Mouse (Mus musculus) naive thymus-derived CD4-positive, alpha-beta T cell, adult 2 months (primary cell): Measurements from ENCODE around the gene Gm17606.

Experiments
- DNase-seq: peaks from one replicate; pipeline ENCODE4 v3.0.0-alpha.2; 2011; ENCODE audit warnings: low read depth

The Gm17606 gene

DNA sequence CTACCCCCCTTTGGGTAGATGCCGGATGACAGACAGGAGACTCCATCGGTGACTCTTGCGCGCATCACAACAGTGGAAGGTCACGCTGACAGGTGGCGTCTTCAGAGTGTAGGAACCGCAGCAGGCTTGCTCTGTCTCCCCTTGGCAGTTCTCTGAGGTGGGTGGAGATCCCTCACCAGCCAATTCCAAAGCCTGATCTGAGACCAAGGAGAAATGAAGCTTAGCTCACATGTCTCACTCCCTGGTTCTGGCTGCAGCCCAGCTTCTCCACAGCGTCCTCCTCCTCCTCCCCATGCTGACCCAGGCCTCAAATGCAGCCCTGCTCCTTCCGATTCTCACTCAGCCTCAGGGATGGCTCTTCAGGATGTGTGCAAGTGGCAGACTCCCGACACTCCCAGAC is 15.8 kb upstream of the Gm17606 start:
- DNase-seq = no peak

DNA sequence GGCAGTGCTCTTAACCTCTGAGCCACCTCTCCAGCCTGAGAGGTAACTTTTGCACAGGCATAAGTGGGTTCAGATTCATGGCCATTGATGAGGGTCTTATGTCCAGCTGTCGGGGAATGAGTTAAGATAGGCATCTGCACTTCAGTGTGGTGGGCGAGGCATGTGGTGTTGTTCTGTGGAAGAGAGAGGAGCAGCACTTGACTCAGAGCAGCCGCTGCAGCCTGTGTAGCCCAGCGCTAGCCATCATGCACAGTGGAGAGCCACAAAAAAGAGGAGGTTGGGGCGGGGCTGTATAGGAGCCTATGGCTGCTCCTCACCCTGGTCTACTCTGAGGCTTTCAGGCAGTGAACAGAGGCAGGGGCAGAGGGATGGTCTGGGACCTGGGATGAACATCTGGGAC is 12.6 kb upstream of the Gm17606 start:
- DNase-seq = no peak

DNA sequence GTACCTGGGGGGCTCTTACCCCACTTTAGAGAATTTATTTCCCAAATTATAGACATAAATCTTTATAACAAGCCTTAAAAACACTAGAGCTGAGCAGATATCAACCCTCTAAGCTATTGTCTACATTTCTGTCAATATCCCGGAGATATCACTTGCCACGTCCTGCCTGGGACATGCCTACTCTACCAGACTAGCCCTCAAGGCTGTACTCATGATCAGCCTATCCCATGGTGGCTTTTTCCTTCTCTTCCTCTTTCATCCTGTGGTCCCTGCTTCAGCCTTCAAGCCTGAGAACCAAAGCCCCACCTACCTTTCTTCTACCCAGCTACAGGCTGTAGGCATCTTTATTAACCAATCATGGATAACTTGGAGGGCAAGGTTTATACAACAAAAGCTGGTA is 11.0 kb upstream of the Gm17606 start:
- no peak for DNase-seq

GRCm38 (mm10) chr14:54630583-54631239 is 10.0 kb upstream of the Gm17606 start:
- DNase-seq = no peak

DNA sequence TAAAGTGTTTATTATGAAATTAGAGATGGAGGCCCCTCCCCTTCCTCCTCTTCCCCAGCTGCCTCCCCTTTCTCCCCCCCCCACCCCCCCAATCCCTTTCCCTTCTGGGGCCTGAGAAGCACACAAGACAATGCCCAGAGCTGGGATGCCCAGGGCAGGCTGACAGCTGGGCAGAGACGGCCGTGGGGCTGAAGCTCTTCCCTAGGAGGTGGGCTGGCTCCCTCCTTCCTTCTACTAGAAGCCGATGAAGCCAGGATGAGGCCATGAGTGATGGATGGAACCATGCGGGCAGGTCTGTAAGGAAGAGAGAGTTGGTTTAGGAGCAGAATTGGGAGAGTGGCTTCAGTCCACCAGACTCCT is 9.5 kb upstream of the Gm17606 start:
- no peak for DNase-seq

GRCm38 (mm10) chr14:54632252-54632651 is 8.5 kb upstream of the Gm17606 start:
- DNase-seq = no peak

- DNase-seq = no peak
Observed at GRCm38 (mm10) chr14:54634182-54634581, 6.6 kb upstream of the Gm17606 start.

DNA sequence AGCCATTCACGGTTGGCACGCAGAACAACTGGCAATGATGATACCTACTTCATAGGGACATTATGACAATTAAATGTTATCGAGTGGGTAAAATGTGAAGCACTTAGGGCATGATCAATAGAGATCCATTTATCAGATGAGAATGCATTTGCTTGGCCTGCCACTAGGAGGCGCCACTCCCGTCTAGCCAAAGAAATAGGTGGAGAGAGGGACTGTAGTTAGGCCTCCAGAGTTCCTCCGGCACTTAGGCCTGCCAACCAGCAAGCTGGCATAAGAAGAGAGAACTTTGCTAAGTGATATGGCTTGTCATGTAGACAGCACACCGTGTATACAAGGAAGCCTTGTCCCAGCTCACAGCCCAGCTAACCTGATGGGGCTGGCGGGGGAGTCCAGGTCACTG is 3.8 kb upstream of the Gm17606 start:
- peak; percentile 82 for DNase-seq

GRCm38 (mm10) chr14:54638210-54638609 is 2.5 kb upstream of the Gm17606 start:
- DNase-seq = no peak

DNA sequence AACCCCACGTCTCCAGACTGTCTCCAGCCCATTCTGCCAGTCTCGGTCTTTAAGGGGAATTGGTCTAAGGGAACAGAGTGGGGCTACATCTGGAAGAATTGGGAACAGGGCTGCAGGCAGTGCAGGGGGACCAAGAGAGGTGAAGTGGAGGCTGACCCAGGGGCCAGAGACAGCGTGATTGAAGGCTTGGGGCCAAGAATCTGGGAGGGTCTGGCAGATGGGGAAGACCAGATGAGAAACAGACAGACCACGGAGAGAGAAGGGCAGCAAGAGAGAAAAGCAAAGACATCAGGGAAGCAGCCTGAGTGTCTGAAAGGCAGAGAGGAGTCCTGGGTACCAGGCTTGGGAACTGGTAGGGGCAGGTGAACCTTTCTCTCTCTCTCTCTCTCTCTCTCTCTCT is 631 bp upstream of the Gm17606 start:
- DNase-seq = peak; percentile 23

GRCm38 (mm10) chr14:54641305-54641969 is 685 bp downstream of the Gm17606 start, which contains the start of gene Cdh24:
Cdh24 (minus strand) TSS chr14:54641364.
- peak; percentile 92 for DNase-seq

DNA sequence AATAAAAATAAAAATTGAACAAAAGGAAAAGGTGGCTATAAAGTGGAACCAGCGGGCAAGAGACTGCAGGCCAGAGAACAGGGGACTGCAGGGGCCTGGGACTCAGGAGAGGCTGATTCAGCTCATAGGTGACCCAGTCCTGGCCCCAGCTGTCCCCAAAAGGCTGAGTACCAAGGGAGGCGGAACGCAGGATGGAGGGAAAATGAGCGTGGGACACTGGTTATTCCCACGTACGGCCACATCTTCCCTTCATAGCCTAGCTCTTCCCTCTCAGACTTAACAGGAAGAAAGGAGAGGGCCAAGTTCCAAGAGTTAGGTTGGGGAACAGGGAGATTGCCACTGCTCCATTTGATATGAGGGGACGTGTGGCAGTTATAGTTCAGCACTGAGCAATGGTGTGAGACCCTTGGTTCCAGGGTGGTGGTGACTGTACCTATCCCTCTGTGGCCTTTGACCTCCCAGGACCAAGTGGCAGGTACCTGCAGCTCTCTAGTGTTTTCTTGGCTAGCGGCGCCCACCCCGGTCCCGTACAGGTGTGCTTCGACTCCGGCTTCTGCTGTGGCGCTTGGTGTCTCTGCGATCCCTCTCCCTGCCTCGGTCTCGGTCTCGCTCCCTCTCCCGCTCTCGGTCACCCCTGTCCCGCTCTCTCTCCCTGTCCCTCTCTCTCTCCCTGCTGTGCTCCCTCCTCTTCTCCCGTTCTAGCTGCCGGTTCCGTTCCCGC is 1.6 kb downstream of the Gm17606 start:
- no peak for DNase-seq

DNA sequence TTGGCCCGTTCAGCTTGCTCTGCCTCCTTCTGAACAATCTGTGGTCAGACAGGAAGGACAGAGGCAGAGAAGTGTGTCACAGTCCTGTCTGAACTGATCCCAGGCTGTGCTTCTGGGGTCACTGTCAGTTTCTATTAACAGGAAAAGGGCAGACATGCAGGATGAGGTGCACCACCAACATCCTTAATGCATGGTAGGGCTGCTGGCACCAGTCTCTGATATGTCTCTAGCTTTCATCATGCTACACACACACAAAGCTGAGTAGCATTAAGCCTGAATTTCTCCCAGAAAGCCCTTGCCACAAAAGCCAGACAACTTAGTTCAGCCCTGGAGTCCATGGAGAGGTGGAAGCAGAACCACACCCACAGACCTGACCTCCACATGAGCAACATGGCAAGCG is 2.3 kb downstream of the Gm17606 start:
- DNase-seq = no peak

GRCm38 (mm10) chr14:54644294-54644693 is 3.5 kb downstream of the Gm17606 start:
- no peak for DNase-seq

DNA sequence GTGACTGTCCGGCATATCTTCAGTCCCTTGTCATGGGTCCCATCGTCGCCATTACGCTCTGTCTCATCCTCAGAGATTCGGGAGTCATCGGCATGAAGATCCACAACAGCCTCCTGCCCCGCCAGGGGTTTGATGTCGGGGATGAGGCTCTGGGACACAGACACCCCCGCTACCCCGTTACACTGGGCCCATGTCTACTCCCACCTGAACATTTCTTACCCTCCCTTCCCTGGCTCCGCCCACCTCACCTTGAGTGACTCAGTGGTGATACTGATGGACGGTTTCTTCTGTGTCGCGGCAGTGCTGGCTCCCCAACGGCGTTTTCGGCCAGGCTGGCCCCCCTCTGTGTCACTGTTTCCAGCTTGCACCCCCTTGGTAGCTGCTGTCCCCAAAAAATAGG is 5.7 kb downstream of the Gm17606 start:
- DNase-seq = no peak

GRCm38 (mm10) chr14:54646898-54647636 is 6.3 kb downstream of the Gm17606 start:
- DNase-seq = no peak

DNA sequence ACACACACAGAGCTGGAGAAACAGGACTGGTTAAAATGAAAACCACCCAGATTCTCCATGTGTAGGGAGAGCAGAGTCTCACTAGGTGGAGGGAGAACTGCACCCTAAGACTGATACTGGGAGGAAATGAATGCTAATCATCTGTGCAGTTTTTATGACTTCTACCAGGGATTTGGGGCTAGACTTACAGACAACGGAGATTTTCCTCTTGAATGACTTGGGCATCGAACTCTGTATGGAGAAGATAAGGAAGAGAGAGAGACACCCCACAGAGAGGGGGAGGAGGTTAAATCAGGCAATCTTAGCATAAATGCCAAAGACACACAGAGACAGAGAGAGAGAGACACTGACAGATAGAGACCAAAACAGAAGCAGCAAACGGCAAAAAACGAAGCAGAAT is 7.1 kb downstream of the Gm17606 start:
- DNase-seq = no peak

DNA sequence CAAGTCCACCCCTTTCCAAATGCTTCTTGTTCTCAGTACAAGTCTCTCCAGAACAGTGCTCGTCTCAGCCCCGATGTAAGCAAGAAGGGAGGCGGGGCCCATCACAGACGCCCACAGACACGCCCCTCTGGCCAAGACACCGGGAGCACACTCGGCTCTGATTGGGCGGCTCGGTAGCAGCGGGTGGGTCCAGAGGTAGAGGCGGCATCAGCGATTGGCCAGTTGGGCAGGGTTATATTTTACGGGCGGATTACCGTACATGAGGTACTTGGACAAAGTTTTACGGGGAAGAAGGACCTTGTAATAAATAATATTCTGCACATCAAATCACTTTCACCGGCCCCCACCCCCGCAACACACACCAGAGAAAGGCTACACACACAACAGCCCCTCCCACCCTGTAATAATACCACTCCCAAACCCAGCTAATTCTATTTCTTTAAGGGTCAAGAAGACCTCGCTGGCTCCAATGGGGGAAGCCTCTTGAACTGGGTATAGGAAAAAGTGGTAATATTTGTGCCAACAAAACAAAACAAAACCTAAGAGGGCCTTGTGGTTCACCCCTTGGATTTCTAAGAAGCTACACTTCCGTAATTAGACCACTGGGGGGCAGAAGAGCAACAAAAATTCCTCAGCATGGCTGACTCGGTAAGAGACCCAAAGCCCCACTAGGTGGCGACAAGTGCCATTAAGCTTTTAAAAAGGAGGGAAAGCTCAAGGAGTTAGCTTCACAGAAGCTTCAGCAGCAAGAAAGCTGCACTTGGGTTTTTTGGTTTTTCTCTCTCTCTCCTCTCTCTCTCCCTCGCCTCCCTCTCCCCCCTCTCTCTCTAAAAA is 10.1 kb downstream of the Gm17606 start:
- DNase-seq = peak; percentile 95

DNA sequence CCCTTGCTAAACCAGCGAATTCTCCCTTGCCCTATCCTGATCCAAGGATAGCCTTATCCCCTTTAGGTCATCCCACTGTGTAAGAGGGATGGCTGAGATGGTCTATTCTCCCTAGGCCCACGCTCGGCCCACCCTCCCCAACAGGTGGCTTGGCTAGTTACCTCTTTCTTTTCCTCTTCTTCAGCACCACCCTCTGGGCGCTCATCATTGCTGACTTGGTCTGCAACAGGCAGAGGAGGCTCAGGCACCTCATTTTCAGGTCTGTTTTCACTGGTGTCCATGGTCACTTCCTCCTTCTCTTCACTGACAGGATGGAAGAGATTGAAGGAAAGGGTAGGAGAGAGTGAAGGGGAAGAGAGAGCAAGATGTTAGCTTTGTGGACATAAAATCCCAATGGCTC is 10.8 kb downstream of the Gm17606 start:
- no peak for DNase-seq

- no peak for DNase-seq
Observed at GRCm38 (mm10) chr14:54652787-54653186, 12.0 kb downstream of the Gm17606 start.

DNA sequence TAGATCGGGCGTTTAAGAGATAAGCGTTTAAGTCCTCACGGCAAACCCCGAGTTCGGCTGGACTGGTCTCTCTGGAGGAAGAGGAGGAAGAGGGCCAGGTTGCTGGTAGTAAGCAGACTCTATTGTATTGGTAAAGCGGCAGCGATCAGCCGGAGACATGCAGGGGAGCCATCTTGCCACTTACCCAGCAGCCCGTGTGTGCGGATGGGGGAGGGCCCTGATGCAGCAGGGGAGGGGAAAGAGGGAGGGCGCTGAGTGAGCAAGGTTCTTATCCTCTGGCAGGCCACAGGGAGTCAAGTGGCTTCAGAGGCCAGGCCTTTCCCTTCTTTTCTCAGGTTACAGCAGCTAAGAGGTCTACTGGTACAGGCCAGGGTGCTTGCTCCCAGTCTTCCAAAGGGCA is 12.7 kb downstream of the Gm17606 start:
- DNase-seq = peak; percentile 84

DNA sequence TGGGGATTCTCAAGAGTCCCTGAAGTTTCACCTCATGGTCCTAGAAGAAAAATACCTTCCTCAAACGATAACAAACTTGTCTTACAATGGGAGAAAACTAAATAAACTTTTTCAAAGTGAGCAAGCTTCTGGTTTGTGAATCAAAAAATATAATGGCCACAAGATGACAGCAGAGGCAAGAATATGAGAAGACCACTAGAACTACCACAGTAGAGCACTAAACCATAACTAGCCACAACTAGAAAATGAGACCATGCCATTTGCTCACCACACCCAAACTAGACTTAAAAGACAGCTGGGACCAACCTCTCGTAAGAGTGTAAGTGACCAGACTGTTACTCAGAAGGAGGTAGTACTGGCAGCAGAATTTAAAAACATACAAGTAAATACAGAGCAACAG is 19.3 kb downstream of the Gm17606 start:
- no peak for DNase-seq
